Mouse (Mus musculus): ENCODE results near the gene Acsf3. TPM values are rescaled to one million over a fixed set of nuclear protein-coding genes. Genes with fewer than 3 reads are reported as not detected.

The Acsf3 gene
- polyA plus RNA-seq, 1 experiment from 2014 or later = 19.2 TPM

DNA sequence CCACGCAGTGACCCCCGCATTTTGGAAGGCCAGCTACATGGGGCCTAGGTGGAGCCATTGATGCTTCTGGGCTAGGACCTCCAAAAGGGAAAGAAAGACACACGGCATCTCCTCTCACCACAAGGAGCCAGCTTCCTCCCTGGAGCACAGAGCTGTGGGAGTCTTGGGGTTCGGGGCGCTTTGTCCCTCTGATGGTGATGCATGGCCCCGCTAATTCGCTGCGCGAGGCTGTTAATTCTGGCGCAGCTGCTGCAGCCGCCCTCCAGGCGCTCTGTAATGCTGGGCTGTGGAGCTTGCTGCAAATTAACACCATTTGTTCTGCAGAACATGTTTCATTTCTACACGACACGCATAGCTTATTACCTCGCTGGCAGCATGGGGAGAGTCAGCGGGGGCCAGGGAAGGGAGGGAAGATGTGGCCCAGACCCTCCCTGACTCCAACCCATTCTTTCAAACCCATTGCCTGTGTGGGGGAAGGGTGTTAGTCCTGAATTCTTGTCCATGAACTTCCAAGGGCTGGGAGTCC is 29.5 kb upstream of the Acsf3 start:
- Histone ChIP-seq H3K36me3 (no peaks in the 10 kb centered on the region), H3K9me3 (replicated peaks) (no peaks in the 10 kb centered on the region), H3K27ac (peak overlapping the region; percentile 72), H3K4me1 (peaks cover 49% of the 10 kb centered on the region), H3K4me3 (peak overlapping the region; percentile 35), H3K27me3 (ENCODE audit: low read depth, poor library complexity, severe bottlenecking) (peaks cover 95% of the 10 kb centered on the region)
- peak; percentile 56 for DNase-seq (ENCODE audit: low spot score)
- 3% methylated on average over 16 of the region's 16 CpGs for WGBS

DNA sequence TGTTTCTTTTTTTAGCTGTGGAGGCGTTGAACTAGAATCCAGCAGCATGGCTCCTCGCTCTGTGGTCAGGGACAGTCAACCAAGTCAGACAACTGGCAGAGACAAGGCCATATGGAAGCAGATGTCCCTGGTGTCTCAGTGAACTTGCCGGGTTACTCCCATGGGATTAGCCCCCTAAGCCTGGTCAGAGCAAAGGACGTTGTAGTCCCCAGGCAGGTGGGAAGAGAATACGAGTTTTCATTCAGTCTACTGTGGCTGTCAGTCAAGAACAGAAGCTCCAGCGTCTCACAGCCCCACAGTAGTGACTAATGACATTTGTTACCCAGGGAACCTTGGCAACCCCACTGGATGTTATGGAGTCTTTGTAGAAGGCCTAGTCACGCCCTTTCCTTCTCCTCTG is 28.8 kb upstream of the Acsf3 start:
- no peaks in the 10 kb centered on the region for H3K36me3 ChIP-seq
- H3K27ac ChIP-seq = peak overlapping the region; percentile 72
- H3K9me3 ChIP-seq (replicated peaks) = no peaks in the 10 kb centered on the region
- H3K4me3 ChIP-seq = peak overlapping the region; percentile 35; the same call in 1 of the 2 replicates
- H3K27me3 ChIP-seq (ENCODE audit: low read depth, poor library complexity, severe bottlenecking) = peaks cover 95% of the 10 kb centered on the region
- WGBS = 57% methylated on average over 7 of the region's 7 CpGs
- peaks cover 49% of the 10 kb centered on the region for H3K4me1 ChIP-seq
- no peak for DNase-seq (ENCODE audit: low spot score)

GRCm38 (mm10) chr8:122747825-122748224 is 27.5 kb upstream of the Acsf3 start:
- Histone ChIP-seq H3K27me3 (ENCODE audit: low read depth, poor library complexity, severe bottlenecking) (peaks cover 89% of the 10 kb centered on the region), H3K4me3 (no peak overlapping the region), H3K27ac (no peak overlapping the region), H3K36me3 (no peaks in the 10 kb centered on the region), H3K4me1 (peaks cover 37% of the 10 kb centered on the region), H3K9me3 (replicated peaks) (no peaks in the 10 kb centered on the region)
- WGBS = 100% methylated on average over 1 of the region's 1 CpGs
- no peak for DNase-seq (ENCODE audit: low spot score)

DNA sequence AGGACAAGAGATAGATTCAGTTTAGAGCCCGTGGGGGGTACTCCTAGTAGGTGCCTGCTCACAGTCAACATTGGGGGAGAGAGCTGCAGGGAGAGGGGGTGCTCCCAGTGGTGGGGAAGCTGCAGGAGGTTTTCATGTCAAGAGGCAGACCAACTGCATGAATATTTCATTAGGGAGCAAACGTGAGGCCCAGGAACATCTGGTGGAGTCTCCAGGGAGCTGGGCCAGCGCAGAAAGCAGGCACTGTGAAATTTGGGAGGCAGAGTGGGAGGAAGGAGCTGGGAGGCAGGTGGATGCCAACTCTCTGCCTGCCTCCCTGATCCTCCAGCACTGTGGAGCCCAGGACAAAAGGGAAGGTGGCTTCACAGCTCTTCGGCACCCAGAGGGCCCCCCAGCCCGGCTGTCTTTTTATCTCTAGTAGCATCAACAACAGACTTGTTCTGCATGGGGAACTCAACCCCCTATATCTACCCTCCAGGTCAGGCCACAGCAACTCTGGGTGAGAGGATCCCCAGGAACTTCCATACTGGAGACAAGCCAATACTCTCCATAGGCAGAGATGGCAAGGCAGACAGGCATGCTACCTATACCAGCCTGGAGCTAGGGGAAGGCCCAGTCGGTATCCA is 25.8 kb upstream of the Acsf3 start:
- 58% methylated on average over 6 of the region's 6 CpGs for WGBS
- Histone ChIP-seq H3K27ac (no peak overlapping the region), H3K4me1 (peaks cover 35% of the 10 kb centered on the region), H3K27me3 (ENCODE audit: low read depth, poor library complexity, severe bottlenecking) (peaks cover 81% of the 10 kb centered on the region), H3K36me3 (no peaks in the 10 kb centered on the region), H3K4me3 (no peak overlapping the region), H3K9me3 (replicated peaks) (no peaks in the 10 kb centered on the region)
- DNase-seq (ENCODE audit: low spot score) = no peak

GRCm38 (mm10) chr8:122751342-122751741 is 23.9 kb upstream of the Acsf3 start:
- peaks cover 67% of the 10 kb centered on the region for H3K27me3 ChIP-seq (ENCODE audit: low read depth, poor library complexity, severe bottlenecking)
- WGBS = 79% methylated on average over 5 of the region's 5 CpGs
- H3K4me1 ChIP-seq = peaks cover 16% of the 10 kb centered on the region
- H3K27ac ChIP-seq = no peak overlapping the region
- H3K9me3 ChIP-seq (replicated peaks) = no peaks in the 10 kb centered on the region
- DNase-seq (ENCODE audit: low spot score) = no peak
- H3K4me3 ChIP-seq = no peak overlapping the region
- H3K36me3 ChIP-seq = no peaks in the 10 kb centered on the region

- Histone ChIP-seq H3K27me3 (ENCODE audit: low read depth, poor library complexity, severe bottlenecking) (peaks cover 60% of the 10 kb centered on the region), H3K4me1 (peaks cover 8% of the 10 kb centered on the region; the same call in 1 of the 2 replicates), H3K27ac (no peak overlapping the region), H3K9me3 (replicated peaks) (no peaks in the 10 kb centered on the region), H3K36me3 (no peaks in the 10 kb centered on the region), H3K4me3 (no peak overlapping the region)
- no peak for DNase-seq (ENCODE audit: low spot score)
- WGBS = 87% methylated on average over 29 of the region's 29 CpGs
Observed at GRCm38 (mm10) chr8:122752111-122752721, 23.1 kb upstream of the Acsf3 start.

DNA sequence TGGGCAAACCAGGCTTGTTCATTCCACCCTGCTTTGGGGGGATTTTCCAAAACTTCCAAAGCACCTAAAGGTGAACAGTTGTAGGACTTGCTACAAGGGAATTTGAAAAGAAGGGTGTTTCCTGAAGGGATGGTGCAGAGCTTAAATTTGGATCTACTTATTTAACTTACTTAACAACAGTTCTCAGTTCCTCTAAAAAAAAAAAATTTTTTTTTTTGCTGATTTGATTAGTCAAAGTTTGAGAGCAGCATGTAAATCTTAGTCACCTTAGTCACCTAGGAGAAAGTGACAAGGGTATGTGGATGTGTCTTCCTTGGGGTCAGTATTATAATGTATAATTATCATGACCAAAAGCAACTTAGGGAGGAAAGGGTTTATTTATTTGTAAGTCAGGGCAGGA is 16.7 kb upstream of the Acsf3 start:
- Histone ChIP-seq H3K36me3 (no peaks in the 10 kb centered on the region), H3K9me3 (replicated peaks) (no peaks in the 10 kb centered on the region), H3K4me3 (no peak overlapping the region), H3K4me1 (0 out of 2 replicates have a peak, but pooled peaks cover 5% of the 10 kb centered on the region), H3K27me3 (ENCODE audit: low read depth, poor library complexity, severe bottlenecking) (peaks cover 27% of the 10 kb centered on the region), H3K27ac (no peak overlapping the region)
- DNase-seq (ENCODE audit: low spot score) = no peak

DNA sequence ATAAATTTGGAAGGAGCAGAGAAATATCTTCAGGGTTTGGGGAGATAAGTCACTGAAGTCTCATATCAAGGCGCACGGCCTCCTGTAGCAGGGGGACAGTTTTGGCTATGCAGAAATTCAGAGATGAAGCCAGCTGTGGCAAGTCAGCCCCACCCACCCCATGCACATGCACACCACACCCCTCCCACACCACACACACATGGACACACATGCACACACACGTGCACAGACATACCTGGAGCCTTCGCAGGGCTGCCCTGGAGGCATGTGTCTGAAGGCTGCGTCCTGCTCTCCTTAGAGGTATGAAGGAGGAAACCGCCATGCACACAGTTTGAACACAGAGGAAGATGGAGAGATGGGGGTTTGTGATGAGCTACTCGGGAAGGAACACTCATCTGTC is 15.2 kb upstream of the Acsf3 start:
- whole genome bisulfite sequencing = 85% methylated on average over 7 of the region's 7 CpGs
- Histone ChIP-seq H3K27ac (no peak overlapping the region), H3K9me3 (replicated peaks) (no peaks in the 10 kb centered on the region), H3K27me3 (ENCODE audit: low read depth, poor library complexity, severe bottlenecking) (peaks cover 22% of the 10 kb centered on the region), H3K4me1 (0 out of 2 replicates have a peak, but pooled peaks cover 5% of the 10 kb centered on the region), H3K36me3 (no peaks in the 10 kb centered on the region), H3K4me3 (no peak overlapping the region)
- no peak for DNase-seq (ENCODE audit: low spot score)

DNA sequence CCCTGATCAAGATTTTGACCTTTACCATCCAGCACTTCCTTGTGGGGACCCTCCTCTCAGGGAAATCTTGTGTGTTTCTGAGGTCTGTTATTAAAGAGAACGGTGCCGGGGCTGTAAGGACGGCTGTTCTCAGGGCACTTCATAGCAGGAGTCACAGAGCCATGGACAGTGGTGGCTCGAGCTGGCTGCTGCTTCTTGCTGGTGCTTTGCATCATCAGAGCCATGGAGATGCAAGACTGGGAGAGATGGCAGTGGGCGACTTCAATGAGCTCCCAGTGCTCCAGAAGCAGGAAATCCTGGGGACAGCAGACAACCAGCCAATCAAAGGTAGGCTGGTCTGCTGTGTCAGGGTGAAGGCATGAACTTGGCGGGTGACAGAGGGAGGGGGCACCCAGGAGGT is 14.2 kb upstream of the Acsf3 start:
- H3K27me3 ChIP-seq (ENCODE audit: low read depth, poor library complexity, severe bottlenecking) = peaks cover 18% of the 10 kb centered on the region
- 0 out of 2 replicates have a peak, but pooled peaks cover 5% of the 10 kb centered on the region for H3K4me1 ChIP-seq
- H3K4me3 ChIP-seq = no peak overlapping the region
- H3K36me3 ChIP-seq = no peaks in the 10 kb centered on the region
- H3K9me3 ChIP-seq (replicated peaks) = no peaks in the 10 kb centered on the region
- no peak for DNase-seq (ENCODE audit: low spot score)
- WGBS = 77% methylated on average over 6 of the region's 6 CpGs
- no peak overlapping the region for H3K27ac ChIP-seq

- 69% methylated on average over 12 of the region's 12 CpGs for WGBS
- H3K9me3 ChIP-seq (replicated peaks) = no peaks in the 10 kb centered on the region
- H3K4me1 ChIP-seq = peaks cover 13% of the 10 kb centered on the region; the same call in 1 of the 2 replicates
- no peak for DNase-seq (ENCODE audit: low spot score)
- no peak overlapping the region for H3K27ac ChIP-seq
- H3K4me3 ChIP-seq = no peak overlapping the region
- H3K27me3 ChIP-seq (ENCODE audit: low read depth, poor library complexity, severe bottlenecking) = peaks cover 18% of the 10 kb centered on the region
- H3K36me3 ChIP-seq = no peaks in the 10 kb centered on the region
Observed at GRCm38 (mm10) chr8:122762731-122763266, 12.5 kb upstream of the Acsf3 start.

GRCm38 (mm10) chr8:122763267-122763738 is 12.0 kb upstream of the Acsf3 start:
- Histone ChIP-seq H3K4me1 (peaks cover 13% of the 10 kb centered on the region; the same call in 1 of the 2 replicates), H3K36me3 (no peaks in the 10 kb centered on the region), H3K9me3 (replicated peaks) (no peaks in the 10 kb centered on the region), H3K4me3 (no peak overlapping the region), H3K27ac (no peak overlapping the region), H3K27me3 (ENCODE audit: low read depth, poor library complexity, severe bottlenecking) (peaks cover 18% of the 10 kb centered on the region)
- no peak for DNase-seq (ENCODE audit: low spot score)
- 91% methylated on average over 14 of the region's 14 CpGs for WGBS

DNA sequence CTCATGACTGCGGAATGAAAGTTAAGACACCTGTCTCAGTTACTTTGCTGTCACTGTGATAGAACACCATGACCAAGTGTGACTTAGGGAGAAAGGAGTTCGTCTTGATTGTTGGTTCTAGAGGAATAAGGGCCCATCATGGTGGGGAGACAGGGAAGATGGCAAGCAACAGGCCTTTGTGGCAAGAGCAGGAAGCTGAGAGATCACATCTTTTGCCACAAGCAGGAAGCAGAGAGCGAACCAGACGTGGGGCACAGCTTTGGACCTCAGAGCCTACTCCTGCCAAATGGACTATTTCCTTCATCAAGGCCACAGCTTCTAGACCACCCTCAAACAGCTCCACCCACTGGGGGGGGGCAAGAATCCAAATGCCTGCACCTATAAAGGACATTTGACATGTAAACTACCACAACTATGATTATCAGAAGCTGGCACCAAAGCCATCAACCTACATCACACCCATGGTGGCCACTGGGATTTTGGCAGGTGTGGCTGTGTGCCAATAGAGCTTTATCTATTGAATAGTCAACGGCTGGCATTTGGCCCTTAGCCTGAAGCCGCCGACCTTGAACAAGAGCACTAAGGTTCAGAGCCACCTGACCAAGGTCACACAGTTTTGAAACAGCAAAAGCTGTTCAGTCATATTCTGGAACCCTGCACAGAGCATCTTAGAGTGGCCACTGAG is 10.4 kb upstream of the Acsf3 start:
- Histone ChIP-seq H3K27me3 (ENCODE audit: low read depth, poor library complexity, severe bottlenecking) (peaks cover 32% of the 10 kb centered on the region), H3K4me1 (peaks cover 20% of the 10 kb centered on the region), H3K36me3 (no peaks in the 10 kb centered on the region), H3K27ac (no peak overlapping the region), H3K4me3 (no peak overlapping the region), H3K9me3 (replicated peaks) (no peaks in the 10 kb centered on the region)
- 88% methylated on average over 7 of the region's 7 CpGs for WGBS
- DNase-seq (ENCODE audit: low spot score) = no peak

DNA sequence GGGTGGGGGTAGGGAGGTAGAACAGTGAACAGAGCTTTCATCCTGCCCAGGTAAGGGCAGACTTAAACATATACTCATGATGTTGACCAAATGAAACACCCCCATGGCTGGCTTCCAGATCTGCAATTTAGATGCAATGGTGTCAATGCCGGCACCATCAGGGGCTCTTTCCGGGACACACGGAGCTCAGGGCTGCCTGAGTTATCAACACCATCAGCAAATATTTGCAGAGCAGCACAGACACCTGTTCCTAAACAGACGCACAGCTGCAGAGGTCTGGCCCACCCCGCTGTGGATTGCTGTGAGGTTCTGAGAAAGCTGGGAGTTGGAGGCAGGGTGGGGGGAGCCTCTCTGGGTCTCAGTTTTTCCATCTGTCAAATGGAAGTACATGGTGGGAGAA is 9.1 kb upstream of the Acsf3 start:
- Histone ChIP-seq H3K27me3 (ENCODE audit: low read depth, poor library complexity, severe bottlenecking) (peaks cover 31% of the 10 kb centered on the region), H3K4me3 (no peak overlapping the region), H3K4me1 (peaks cover 20% of the 10 kb centered on the region), H3K9me3 (replicated peaks) (no peaks in the 10 kb centered on the region), H3K27ac (no peak overlapping the region), H3K36me3 (no peaks in the 10 kb centered on the region)
- 73% methylated on average over 5 of the region's 5 CpGs for WGBS
- no peak for DNase-seq (ENCODE audit: low spot score)
